Mouse (Mus musculus): Measurements from ENCODE around the gene Colgalt2. TPM values are rescaled to one million over a fixed set of nuclear protein-coding genes. Genes with fewer than 3 reads are reported as not detected.
"Not testable (repeated sequence)": the region's sequence is repeated elsewhere in the genome, so short reads cannot be mapped to it uniquely, and the experiment has no call there.

Colgalt2 gene
- total RNA-seq, 4 experiments from 2014 or later = 5.3 to 7.0 (median 6.1) TPM

DNA sequence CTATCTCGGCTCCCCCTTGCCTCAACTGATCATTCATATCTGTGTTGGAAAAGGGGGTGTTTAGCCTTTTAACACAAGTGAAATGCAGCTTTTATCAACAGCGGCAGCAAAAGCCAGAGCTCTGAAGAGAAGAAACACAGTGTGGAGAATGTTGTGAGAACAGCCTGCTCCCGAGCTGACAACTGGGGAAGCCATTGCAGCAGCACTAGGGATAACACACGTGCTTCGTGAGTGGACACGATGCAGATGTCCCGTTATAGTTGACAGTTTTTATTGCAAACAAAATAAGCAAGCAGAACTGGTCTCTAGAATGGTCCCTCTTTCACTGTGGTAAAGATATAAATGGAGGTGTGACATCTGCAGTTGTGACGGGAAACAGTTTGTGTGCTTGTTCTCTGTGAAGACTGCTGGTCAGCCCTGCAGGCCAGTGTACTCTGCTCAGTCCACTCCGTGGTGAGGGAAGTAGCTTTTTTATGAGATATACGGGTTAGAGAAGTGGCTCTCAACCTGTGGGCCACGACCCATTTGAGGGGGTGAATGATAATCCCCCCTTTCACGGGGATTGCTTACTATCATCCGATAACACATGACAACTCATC, 16.8 kb downstream of the Colgalt2 start:
- no peak for DNase-seq (ENCODE audit: low spot score in 2 of 2)

DNA sequence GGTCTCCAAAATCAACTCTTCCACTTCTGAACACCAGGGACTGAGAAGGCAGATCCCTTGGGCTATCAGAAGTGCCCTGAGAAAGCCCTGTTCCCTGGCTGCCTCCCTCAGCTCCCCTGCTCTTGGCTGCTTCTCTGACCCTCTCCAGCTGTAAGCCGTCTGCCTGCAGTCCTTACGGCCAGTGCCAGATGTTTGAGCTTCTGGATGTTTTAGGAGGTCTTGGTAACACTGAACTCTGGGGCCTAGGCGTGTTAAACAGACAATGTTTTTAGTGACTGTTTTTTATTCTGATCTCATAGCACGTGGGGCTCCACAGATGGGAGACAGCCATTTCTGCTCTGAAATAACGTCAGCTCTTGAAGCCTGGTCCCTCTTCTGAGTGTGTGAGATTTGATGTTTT, 18.0 kb downstream of the Colgalt2 start:
- DNase-seq (ENCODE audit: low spot score in 2 of 2) = no peak

DNA sequence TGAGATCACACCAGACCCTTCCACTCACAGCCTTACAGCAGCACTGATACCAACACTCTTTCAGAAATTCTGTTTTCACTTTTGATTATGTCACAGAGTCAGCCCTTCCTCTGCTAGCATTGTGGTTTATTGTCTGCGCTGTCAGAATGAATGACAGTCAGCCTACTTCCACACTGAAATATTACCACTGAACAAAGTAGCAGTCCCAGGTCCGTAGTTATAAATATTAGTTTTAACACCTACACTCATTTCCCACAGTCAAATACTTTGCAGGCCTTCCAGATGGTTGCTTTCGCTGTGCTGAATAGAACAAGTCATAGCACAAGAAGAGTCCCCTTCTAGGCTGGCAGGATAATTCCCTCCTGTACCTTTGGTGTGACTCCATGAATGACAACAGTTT, 22.7 kb downstream of the Colgalt2 start:
- no peak for DNase-seq (ENCODE audit: low spot score in 2 of 2)

- no peak for DNase-seq (ENCODE audit: low spot score in 2 of 2)
These were observed 23.4 kb downstream of the Colgalt2 start for GRCm38 (mm10) chr1:152423052-152423451.

DNA sequence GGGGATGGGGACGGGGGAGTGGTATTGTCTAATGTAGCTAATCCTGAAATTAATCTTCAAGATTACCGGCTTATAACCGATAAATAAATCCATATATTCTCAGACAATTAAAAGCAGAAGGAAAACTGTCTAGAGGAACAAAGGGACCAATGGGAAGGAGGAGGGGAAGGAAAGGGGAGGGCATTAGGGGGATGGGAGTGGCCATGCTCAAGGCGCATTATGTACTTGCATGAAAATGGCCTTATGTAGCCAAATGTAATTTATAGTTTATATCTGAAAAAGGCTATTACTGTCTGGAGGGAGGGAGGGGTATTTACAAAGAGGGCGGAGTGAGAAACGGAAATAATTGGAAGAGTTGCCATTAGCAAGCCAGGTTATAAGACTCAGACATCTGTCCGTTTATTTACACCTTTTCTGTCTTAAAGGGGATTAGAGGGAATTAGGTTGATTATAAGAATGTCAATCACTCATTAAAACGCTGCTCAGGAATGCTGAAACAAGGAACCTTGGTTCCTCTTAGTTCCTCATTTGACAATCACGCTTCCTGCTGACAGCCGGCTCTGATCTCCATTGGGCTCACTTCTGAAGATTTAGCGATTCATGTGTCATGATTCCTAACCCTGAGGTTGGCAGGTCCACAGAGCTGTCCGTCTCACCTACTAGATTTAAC, 28.4 kb downstream of the Colgalt2 start:
- no peak for DNase-seq (ENCODE audit: low spot score in 2 of 2)

GRCm38 (mm10) chr1:152429805-152430204, 30.2 kb downstream of the Colgalt2 start:
- no peak for DNase-seq (ENCODE audit: low spot score in 2 of 2)

- no peak for DNase-seq (ENCODE audit: low spot score in 2 of 2)
These were observed 34.5 kb downstream of the Colgalt2 start for GRCm38 (mm10) chr1:152434166-152434565.

DNA sequence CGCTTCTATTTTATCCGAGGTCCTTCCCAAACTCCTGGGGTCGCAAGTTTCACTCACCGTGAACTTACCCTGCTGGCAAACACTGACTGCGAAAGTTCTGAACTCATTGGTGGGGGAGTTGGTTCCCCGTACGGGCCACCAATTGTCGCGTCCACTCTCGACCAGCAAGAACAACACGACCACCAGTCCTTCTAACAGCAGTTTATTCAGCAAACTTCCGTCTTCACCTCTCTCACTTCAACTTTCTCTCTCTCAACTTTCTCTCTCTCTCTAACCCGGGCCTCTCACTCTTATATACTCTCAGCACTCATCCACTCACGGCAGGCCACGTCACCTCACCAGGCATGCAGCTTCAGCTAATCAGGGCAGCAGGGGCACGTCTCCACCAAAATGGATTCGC, 37.9 kb downstream of the Colgalt2 start:
- DNase-seq (ENCODE audit: low spot score in 2 of 2) = not testable (repeated sequence)

GRCm38 (mm10) chr1:152439408-152439807, 39.8 kb downstream of the Colgalt2 start:
- DNase-seq (ENCODE audit: low spot score in 2 of 2) = no peak

GRCm38 (mm10) chr1:152439874-152440273, 40.2 kb downstream of the Colgalt2 start:
- no peak for DNase-seq (ENCODE audit: low spot score in 2 of 2)

DNA sequence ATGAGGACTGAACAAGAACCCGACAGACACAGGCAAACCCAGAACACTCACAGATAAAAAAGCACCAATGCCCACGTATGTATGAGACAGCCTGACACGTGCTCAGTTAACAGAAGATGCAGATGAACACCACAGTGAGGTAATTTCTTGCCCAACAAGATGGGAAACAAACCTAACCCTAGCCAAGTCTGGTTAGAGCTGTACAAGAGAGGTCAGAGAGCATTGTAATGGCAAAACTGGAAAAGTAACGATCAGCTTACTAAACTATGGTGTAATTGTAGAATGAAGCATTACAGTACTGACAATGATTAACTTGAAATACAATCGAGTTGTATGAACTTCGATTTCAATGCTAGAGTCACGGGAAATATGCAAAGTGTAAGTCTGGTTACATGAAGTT, 45.0 kb downstream of the Colgalt2 start:
- DNase-seq (ENCODE audit: low spot score in 2 of 2) = no peak

DNA sequence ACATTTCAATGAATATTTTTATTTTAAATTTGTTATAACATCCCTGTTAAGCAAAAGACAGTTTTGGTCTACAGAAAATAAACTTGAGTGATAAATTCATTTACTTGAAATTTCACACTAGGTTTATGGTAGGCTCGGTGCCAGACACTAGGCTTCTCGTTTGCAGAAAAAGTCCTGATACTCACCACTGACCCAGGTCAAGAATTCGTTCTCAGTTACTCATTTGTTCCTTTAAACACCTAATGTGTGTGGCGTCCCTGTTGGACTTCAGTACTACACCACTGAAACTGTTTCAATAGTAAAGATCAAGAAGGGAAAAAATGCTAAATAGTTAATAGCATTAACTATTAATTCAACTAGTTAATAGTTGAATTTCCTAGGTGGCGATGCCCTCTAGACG, 46.3 kb downstream of the Colgalt2 start:
- no peak for DNase-seq (ENCODE audit: low spot score in 2 of 2)

- DNase-seq (ENCODE audit: low spot score in 2 of 2) = no peak
These were observed 54.9 kb downstream of the Colgalt2 start for GRCm38 (mm10) chr1:152454536-152454935.

DNA sequence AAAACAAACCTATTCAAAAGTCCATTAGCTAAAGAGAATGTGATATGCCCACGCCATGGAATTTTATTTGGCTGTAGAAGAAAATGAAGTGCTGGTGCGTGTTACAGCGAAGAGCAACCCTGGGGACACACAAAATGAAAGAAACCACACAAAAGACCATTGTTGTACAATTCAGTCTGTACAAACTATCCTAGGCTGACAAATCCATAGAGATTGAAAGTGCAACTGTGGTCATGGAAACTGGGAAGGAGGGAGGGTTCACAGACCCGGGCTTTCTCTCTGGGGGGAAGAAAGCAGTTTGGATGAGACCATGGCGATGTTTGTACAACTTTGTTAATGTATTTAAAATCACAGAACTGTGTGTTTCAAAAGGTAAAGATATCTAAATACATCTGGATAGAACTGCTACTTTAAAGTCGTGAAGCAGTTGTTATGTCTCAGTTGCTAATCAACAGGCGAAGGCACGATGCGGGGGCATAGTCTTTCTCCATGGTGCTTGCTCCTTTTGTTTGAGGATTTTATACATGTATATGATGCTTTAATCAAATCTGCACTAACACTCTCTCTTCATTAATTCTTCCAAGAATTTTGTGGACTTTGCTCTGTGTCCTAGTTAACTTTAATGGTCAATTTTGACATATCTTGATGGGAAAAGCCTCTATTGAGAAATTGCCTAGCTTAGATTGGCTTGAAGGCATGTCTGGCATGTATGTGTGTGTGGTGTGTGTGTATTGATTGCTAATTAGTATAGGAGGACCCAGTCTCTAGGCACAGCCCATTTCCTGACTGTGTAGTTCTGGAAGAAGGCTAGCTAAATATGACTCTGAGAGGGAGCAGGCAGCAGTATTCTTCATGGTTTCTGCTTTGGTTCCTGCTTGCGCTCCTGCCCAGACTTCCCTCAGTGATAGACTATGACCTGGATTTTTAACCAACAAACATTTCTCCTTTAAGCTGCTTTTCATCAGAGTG, 55.9 kb downstream of the Colgalt2 start:
- DNase-seq (ENCODE audit: low spot score in 2 of 2) = no peak

DNA sequence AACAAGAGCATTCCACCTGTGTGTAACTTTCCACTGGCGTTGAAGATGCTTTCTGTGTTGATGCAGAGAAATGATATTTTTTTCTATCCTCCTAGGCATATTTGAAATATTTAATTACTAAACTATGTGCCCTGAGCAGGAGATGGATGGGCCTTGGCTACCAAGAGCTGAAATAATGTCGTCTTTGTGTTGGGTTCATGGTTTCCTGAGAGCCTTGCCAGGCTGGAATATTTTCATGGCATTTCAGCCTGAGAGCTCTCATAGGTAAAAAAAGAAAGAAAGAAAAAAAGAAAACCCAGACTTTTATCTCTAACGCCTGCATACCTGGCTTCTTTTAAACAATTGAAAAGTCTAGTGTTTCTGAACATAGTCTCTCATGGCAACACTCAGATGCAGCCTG, 56.6 kb downstream of the Colgalt2 start:
- no peak for DNase-seq (ENCODE audit: low spot score in 2 of 2)

GRCm38 (mm10) chr1:152457596-152457995, 58.0 kb downstream of the Colgalt2 start:
- DNase-seq (ENCODE audit: low spot score in 2 of 2) = no peak

DNA sequence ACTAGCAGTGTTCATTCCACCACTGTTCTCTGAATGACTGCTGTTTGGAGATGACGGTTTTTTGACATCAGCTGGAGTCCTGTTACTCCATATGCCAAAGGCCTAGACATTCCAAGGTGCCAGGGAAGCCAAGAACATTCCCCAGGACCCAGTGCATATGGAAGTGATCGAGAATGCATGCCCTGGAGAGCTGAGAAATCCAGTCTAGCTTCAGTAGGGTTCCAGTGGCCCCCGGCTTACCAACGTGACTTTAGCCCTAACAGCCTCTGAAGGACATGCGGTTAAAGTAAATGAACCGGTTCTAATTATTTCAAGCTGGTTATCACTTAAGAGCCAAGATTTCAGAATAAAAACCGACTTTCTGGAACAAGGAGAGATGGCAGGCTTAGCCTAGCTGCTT, 59.4 kb downstream of the Colgalt2 start:
- no peak for DNase-seq (ENCODE audit: low spot score in 2 of 2)

- no peak for DNase-seq (ENCODE audit: low spot score in 2 of 2)
These were observed 61.3 kb downstream of the Colgalt2 start for GRCm38 (mm10) chr1:152460931-152461330.

- no peak for DNase-seq (ENCODE audit: low spot score in 2 of 2)
These were observed 62.2 kb downstream of the Colgalt2 start for GRCm38 (mm10) chr1:152461814-152462213.

DNA sequence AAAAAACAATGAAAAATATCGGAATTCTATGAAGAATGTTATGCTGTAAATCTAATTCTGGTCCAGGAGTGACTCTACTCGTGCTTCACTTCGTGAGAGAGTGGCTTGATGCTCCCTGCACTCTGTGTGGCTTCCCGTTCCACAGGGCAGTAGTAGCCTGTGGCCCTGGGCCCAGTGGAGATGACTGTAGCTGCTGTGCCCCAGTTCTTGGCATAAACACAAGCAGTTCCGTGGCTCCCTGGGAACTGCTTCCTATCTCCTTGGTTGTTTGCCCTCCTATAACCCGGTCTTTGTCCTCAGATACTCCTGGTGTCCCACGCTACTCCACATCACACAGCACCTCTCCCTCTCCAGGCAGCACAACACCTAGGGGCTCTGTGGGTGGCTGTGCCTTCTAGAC, 62.7 kb downstream of the Colgalt2 start:
- no peak for DNase-seq (ENCODE audit: low spot score in 2 of 2)

DNA sequence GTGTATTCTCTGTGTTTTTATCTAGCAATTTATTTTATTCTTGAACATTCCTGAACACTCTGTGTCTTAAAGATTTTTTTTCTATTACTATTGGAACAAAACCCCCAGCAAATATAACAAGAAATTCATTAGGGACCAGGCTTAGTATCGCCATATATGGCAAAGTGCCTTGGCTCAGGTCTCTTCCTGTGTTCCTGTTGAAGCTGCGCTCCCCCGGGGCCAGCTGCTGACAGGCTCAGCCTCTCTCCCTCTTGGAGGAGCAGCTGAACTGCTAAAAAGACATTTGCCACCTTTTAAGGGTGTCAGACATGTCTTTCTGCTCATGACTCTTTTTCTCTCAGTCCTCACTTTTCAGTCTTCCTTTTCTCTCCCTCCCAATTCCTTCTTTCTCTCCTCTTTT, 66.7 kb downstream of the Colgalt2 start:
- DNase-seq (ENCODE audit: low spot score in 2 of 2) = no peak

- peak; percentile 40 to 46 for DNase-seq (ENCODE audit: low spot score in 2 of 2)
These were observed 68.8 kb downstream of the Colgalt2 start for GRCm38 (mm10) chr1:152468443-152468842.

Data from layer of hippocampus, adult 8-10 months (tissue).